Mouse (Mus musculus): ENCODE results near the gene Dnajb12.

The Dnajb12 gene

GRCm38 (mm10) chr10:59879255-59880028 lies at the start of gene Dnajb12:
Gene Dnajb12 (plus strand): TSS chr10:59879556.
- peak; percentile 98 to 99 for DNase-seq

- no peak for DNase-seq
These were observed 49.5 kb upstream of the Dnajb12 start for GRCm38 (mm10) chr10:59829886-59830285.

GRCm38 (mm10) chr10:59831950-59832349 lies 47.4 kb upstream of the Dnajb12 start:
- DNase-seq, result no peak

- DNase-seq, result no peak
These were observed 43.8 kb upstream of the Dnajb12 start for GRCm38 (mm10) chr10:59835301-59836155.

GRCm38 (mm10) chr10:59837490-59837889 lies 41.9 kb upstream of the Dnajb12 start:
- no peak for DNase-seq

GRCm38 (mm10) chr10:59841434-59841833 lies 37.9 kb upstream of the Dnajb12 start:
- DNase-seq, result no peak

- no peak for DNase-seq
These were observed 36.2 kb upstream of the Dnajb12 start for GRCm38 (mm10) chr10:59843125-59843524.

- DNase-seq, result no peak
These were observed 34.7 kb upstream of the Dnajb12 start for GRCm38 (mm10) chr10:59844686-59845085.

- DNase-seq, result no peak
These were observed 32.9 kb upstream of the Dnajb12 start for GRCm38 (mm10) chr10:59846416-59846815.

GRCm38 (mm10) chr10:59848079-59848877 lies 31.1 kb upstream of the Dnajb12 start:
- DNase-seq, result no peak

GRCm38 (mm10) chr10:59848953-59849352 lies 30.4 kb upstream of the Dnajb12 start:
- DNase-seq, result no peak

- DNase-seq, result no peak
These were observed 30.0 kb upstream of the Dnajb12 start for GRCm38 (mm10) chr10:59849371-59849770.

GRCm38 (mm10) chr10:59857157-59857556 lies 22.2 kb upstream of the Dnajb12 start:
- peak; percentile 17 to 23 for DNase-seq

- DNase-seq, result no peak
These were observed 18.7 kb upstream of the Dnajb12 start for GRCm38 (mm10) chr10:59860684-59861083.

- DNase-seq, result no peak
These were observed 18.2 kb upstream of the Dnajb12 start for GRCm38 (mm10) chr10:59861201-59861600.

GRCm38 (mm10) chr10:59862816-59863440 lies 16.4 kb upstream of the Dnajb12 start:
- no peak for DNase-seq

GRCm38 (mm10) chr10:59863620-59864019 lies 15.7 kb upstream of the Dnajb12 start:
- DNase-seq, result peak; percentile 41 to 61

- peak in 1 of 2 experiments; percentile 16 for DNase-seq
These were observed 15.0 kb upstream of the Dnajb12 start for GRCm38 (mm10) chr10:59864232-59864875.

GRCm38 (mm10) chr10:59864884-59865726 lies 14.3 kb upstream of the Dnajb12 start:
- DNase-seq, result peak; percentile 95 to 96

GRCm38 (mm10) chr10:59868266-59868665 lies 11.1 kb upstream of the Dnajb12 start:
- DNase-seq, result no peak

GRCm38 (mm10) chr10:59870038-59870437 lies 9.3 kb upstream of the Dnajb12 start:
- no peak for DNase-seq
